In genomic region chr7:34196132-34197128, GRCm38 (mm10) we compare ENCODE assay signal across 8 mouse cellular contexts. TPM values are rescaled to one million over a fixed set of nuclear protein-coding genes. Genes with fewer than 3 reads are reported as not detected.
DNase-seq lines count a peak whose midpoint lies in the region; ATAC-seq lines count a peak whose summit lies in the region.

Gene Pdcd2l, minus strand, starts transcription at chr7:34196661.

- intact Hi-C loops in gastrocnemius, postnatal 14 days (cut with DNase I; ENCODE audit: low total_unique reads): no loop called here
- intact Hi-C loops in left cerebral cortex, postnatal 10 days (cut with DNase I): no loop called here

- peak; percentile 87 for ATAC-seq in inflammation-experienced regulatory T-cells, adult 6 months
- ATAC-seq in megakaryocyte-erythroid progenitor cell, adult 5-6 weeks (replicated peaks; ENCODE audit: low FRiP score, low TSS enrichment, poor library complexity, severe bottlenecking): peak; percentile 78

- peak; percentile 83 for DNase-seq in adipocyte (ENCODE audit: low spot score)
- DNase-seq in embryo, embryonic 10 days (ENCODE audit: low spot score): peak; percentile 97
- DNase-seq in gastrocnemius, postnatal 14 days: peak; percentile 92
- peak; percentile 90 to 96 for DNase-seq in left cerebral cortex, postnatal 10 days (ENCODE audit: extremely low spot score in 1 of 2, low spot score in 2 of 2)
- peak; percentile 93 for DNase-seq in right cerebral cortex, postnatal 25 days
- peak; percentile 87 to 94 for DNase-seq in urinary bladder, postnatal 4 days (ENCODE audit: low spot score in 2 of 2)

RNA-seq across cellular contexts. Expression of gene Pdcd2l, which starts in this region (rescaled TPM):
- 10 to 100 TPM; 17.1 to 17.6 TPM for total RNA-seq in gastrocnemius, postnatal 14 days (2021)
- polyA plus RNA-seq in inflammation-experienced regulatory T-cells, adult 6 months (2017; shearing (Covaris generic)): 10 to 100 TPM; 26.1 to 31.0 (median 28.5) TPM
- total RNA-seq in left cerebral cortex, postnatal 10 days (2021): 10 to 100 TPM; 24.9 to 28.9 TPM
- 15.2 and 18.2 TPM in 2 replicates for total RNA-seq in megakaryocyte-erythroid progenitor cell, adult 5-6 weeks (2014; fragmentation: Nextera tagmentation)
- 27.4 and 39.7 TPM in 2 replicates for total RNA-seq in megakaryocyte-erythroid progenitor cell, adult 5-6 weeks (2017)

Comparison
In these comparisons a context has a peak if more than half of its experiments do, and no peak if none do; other contexts are left out.
1. Peak in every context shown above with its lines: DNase-seq and ATAC-seq.